Mouse (Mus musculus): Measurements from ENCODE around the gene Metap1.

DNA sequence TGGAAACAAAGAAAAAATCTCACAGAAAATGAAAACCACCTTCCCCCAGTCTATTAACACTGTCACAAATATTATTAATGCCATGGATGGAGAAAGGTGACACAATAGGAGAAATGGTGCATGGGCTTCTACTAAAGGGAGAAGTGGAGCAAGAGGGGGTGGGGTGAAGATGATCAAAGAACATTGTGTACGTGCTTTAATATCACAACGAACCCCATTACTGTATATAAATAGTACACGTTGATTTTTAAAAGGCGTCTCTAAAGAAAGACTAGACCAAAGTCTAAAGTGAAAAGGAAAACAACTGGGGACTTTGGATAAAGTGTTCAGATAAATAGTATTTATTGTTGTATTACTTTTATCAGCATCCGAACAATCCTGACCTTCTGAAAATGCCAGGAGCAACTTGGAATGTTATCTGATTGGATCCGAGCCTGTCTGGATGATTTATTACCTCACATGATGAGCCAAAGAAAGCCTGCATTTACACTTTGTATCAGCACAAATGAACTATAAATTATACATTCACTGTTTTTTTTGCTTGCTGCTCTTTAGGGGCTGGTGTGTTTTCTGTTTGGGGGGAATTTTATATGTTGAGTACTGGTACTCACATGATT is 58.8 kb downstream of the Metap1 start:
- TF ChIP-seq CTCF (IDR thresholded peaks at IDR 0.05; ENCODE audit: control insufficient read depth, insufficient read depth, insufficient read length) (no peak), MAX (IDR thresholded peaks at IDR 0.05) (no peak), USF1 (IDR thresholded peaks at IDR 0.05; ENCODE audit: low read depth) (no peak), MYOD1 (IDR thresholded peaks at IDR 0.05; ENCODE audit: control insufficient read depth, insufficient read length, low read depth) (no peak)

All from C2C12 (cell line).